Mouse (Mus musculus) liver, adult 2 months (tissue): ENCODE data around the gene Fkbpl.

ENCODE experiments used
- CTCF ChIP-seq: fragments of 200-500 bp; IDR thresholded peaks from 2 replicates; pipeline ENCODE4 v1.5.1; 2011; ENCODE audit warnings: low read depth, low read length, control low read depth
- POLR2A ChIP-seq: fragments of 200-500 bp; IDR thresholded peaks from 2 replicates; pipeline ENCODE4 v1.6.1; 2011; ENCODE audit warnings: low read length, control low read depth; ENCODE audit not compliant: insufficient read depth; ENCODE audit errors: extremely low read depth

- TF ChIP-seq CTCF = no peak
- no peak for TF ChIP-seq POLR2A
These were observed 37.4 kb downstream of the Fkbpl start for GRCm38 (mm10) chr17:34681881-34682536.
